Mouse (Mus musculus) heart, embryonic 12.5 days (tissue): Measurements from ENCODE around the gene Ankrd6. TPM values are rescaled to one million over a fixed set of nuclear protein-coding genes. Genes with fewer than 3 reads are reported as not detected.
"Not testable (repeated sequence)": the region's sequence is repeated elsewhere in the genome, so short reads cannot be mapped to it uniquely, and the experiment has no call there.

Source experiments
- ATAC-seq: fragments of 200-750 bp; cut with Nextera tagmentation; 2 replicates; pipeline ENCODE4 v1.8.0; 2017; ENCODE audit warnings: moderate TSS enrichment, moderate library complexity; ENCODE audit not compliant: insufficient number of reproducible peaks, low FRiP score
- H3K27ac ChIP-seq: fragments of 300-500 bp; sonication (generic); 2 replicates; pipeline ENCODE4 v1.5.1; 2016; ENCODE audit warnings: mild to moderate bottlenecking, moderate library complexity; ENCODE audit not compliant: poor library complexity, severe bottlenecking
- H3K27me3 ChIP-seq: fragments of 300-500 bp; sonication (generic); replicated peaks from 2 replicates; pipeline ENCODE4 v1.6.1; 2016; ENCODE audit warnings: mild to moderate bottlenecking, moderate library complexity
- H3K36me3 ChIP-seq: fragments of 300-500 bp; sonication (generic); 2 replicates; pipeline ENCODE4 v1.6.1; 2016; ENCODE audit warnings: mild to moderate bottlenecking, moderate library complexity
- H3K4me1 ChIP-seq: fragments of 300-500 bp; sonication (generic); replicated peaks from 2 replicates; pipeline ENCODE4 v1.6.1; 2016; ENCODE audit warnings: mild to moderate bottlenecking
- H3K4me2 ChIP-seq: fragments of 300-500 bp; sonication (generic); 2 replicates; pipeline ENCODE4 v1.6.1; 2016; ENCODE audit warnings: mild to moderate bottlenecking, moderate library complexity
- H3K4me3 ChIP-seq: fragments of 300-500 bp; sonication (generic); 2 replicates; pipeline ENCODE4 v1.5.1; 2016; ENCODE audit warnings: mild to moderate bottlenecking
- H3K9ac ChIP-seq: fragments of 300-500 bp; sonication (generic); 2 replicates; pipeline ENCODE4 v1.6.1; 2016; ENCODE audit warnings: mild to moderate bottlenecking, moderate library complexity
- H3K9me3 ChIP-seq: fragments of 300-500 bp; sonication (generic); replicated peaks from 2 replicates; pipeline ENCODE4 v1.6.1; 2016; ENCODE audit warnings: mild to moderate bottlenecking, moderate library complexity
- WGBS: fragments of 180-500 bp; shearing (Covaris S2); methylation state at CpG from one replicate; pipeline ENCODE4 v1.1.7; 2016; 5-methylcytosine and 5-hydroxymethylcytosine counted together
- polyA plus RNA-seq: library from polyadenylated mRNA; unstranded; fragments of >200 nt; fragmentation: Nextera tagmentation; extraction: Ambion mirVana; gene quantifications from 2 replicates; pipeline ENCODE4 v1.2.1, GENCODE M21; 2016

Ankrd6 gene
- polyA plus RNA-seq, 1 experiment from 2014 or later = 7.7 TPM

GRCm38 (mm10) chr4:32983176-32984155, 32.8 kb upstream of the Ankrd6 start:
- WGBS = under 1% methylated on average over 82 of the region's 94 CpGs
- Histone ChIP-seq H3K9ac (peak overlapping the region; percentile 95), H3K4me3 (peak overlapping the region; percentile 95), H3K4me2 (peak overlapping the region; percentile 93), H3K4me1 (peaks cover 41% of the 10 kb centered on the region), H3K9me3 (no peaks in the 10 kb centered on the region), H3K36me3 (no peaks in the 10 kb centered on the region), H3K27ac (peak overlapping the region; percentile 87), H3K27me3 (no peaks in the 10 kb centered on the region)
- peak; percentile 75 for ATAC-seq

GRCm38 (mm10) chr4:32982716-32983175, 32.1 kb upstream of the Ankrd6 start, which contains the start of gene Rragd:
Gene Rragd (plus strand): TSS chr4:32983037.
- H3K4me2 ChIP-seq = peak within 1 kb of the TSS; percentile 93
- H3K4me3 ChIP-seq = peak within 1 kb of the TSS; percentile 95
- H3K27me3 ChIP-seq = no peaks in the 10 kb centered on the region
- ATAC-seq = peak; percentile 76
- H3K9ac ChIP-seq = peak within 1 kb of the TSS; percentile 95
- peak within 1 kb of the TSS; percentile 87 for H3K27ac ChIP-seq
- H3K36me3 ChIP-seq = no peaks in the 10 kb centered on the region
- peaks cover 41% of the 10 kb centered on the region for H3K4me1 ChIP-seq
- no peaks in the 10 kb centered on the region for H3K9me3 ChIP-seq
- WGBS = under 1% methylated on average over 18 of the region's 18 CpGs

GRCm38 (mm10) chr4:32982041-32982715, 31.5 kb upstream of the Ankrd6 start:
- ATAC-seq = no peak
- Histone ChIP-seq H3K36me3 (no peaks in the 10 kb centered on the region), H3K9me3 (no peaks in the 10 kb centered on the region), H3K9ac (peak overlapping the region; percentile 95; the same call in 1 of the 2 replicates), H3K27me3 (no peaks in the 10 kb centered on the region), H3K4me3 (peak overlapping the region; percentile 95), H3K4me1 (peaks cover 38% of the 10 kb centered on the region), H3K27ac (peak overlapping the region; percentile 87), H3K4me2 (peak overlapping the region; percentile 93)
- WGBS = under 1% methylated on average over 15 of the region's 15 CpGs

GRCm38 (mm10) chr4:32981617-32982016, 31.0 kb upstream of the Ankrd6 start:
- 0 out of 2 replicates have a peak overlapping the region, but pooled peaks have one; percentile 4 for H3K27ac ChIP-seq
- ATAC-seq = no peak
- H3K36me3 ChIP-seq = no peaks in the 10 kb centered on the region
- H3K27me3 ChIP-seq = no peaks in the 10 kb centered on the region
- peak overlapping the region; percentile 93 for H3K4me2 ChIP-seq
- peaks cover 33% of the 10 kb centered on the region for H3K4me1 ChIP-seq
- H3K4me3 ChIP-seq = peak overlapping the region; percentile 95; the same call in 1 of the 2 replicates
- no peaks in the 10 kb centered on the region for H3K9me3 ChIP-seq
- 7% methylated on average over 5 of the region's 5 CpGs for WGBS
- H3K9ac ChIP-seq = no peak overlapping the region

- WGBS = 80% methylated on average over 3 of the region's 3 CpGs
- Histone ChIP-seq H3K4me3 (no peak overlapping the region), H3K27ac (no peak overlapping the region), H3K27me3 (no peaks in the 10 kb centered on the region), H3K9ac (no peak overlapping the region), H3K4me2 (no peak overlapping the region), H3K36me3 (no peaks in the 10 kb centered on the region), H3K4me1 (peaks cover 20% of the 10 kb centered on the region), H3K9me3 (0 out of 2 replicates have a peak, but pooled peaks cover 2% of the 10 kb centered on the region)
- no peak for ATAC-seq
Observed at GRCm38 (mm10) chr4:32980061-32980460, 29.4 kb upstream of the Ankrd6 start.

GRCm38 (mm10) chr4:32977331-32977730, 26.7 kb upstream of the Ankrd6 start:
- peaks cover 19% of the 10 kb centered on the region for H3K9me3 ChIP-seq
- no peak; the same call in 1 of the 2 replicates for ATAC-seq
- H3K4me2 ChIP-seq = no peak overlapping the region
- H3K4me1 ChIP-seq = peaks cover 12% of the 10 kb centered on the region
- H3K27me3 ChIP-seq = no peaks in the 10 kb centered on the region
- no peak overlapping the region for H3K27ac ChIP-seq
- no peak overlapping the region for H3K4me3 ChIP-seq
- no peak overlapping the region for H3K9ac ChIP-seq
- 81% methylated on average over 4 of the region's 4 CpGs for WGBS
- H3K36me3 ChIP-seq = no peaks in the 10 kb centered on the region; the same call in 1 of the 2 replicates

- not testable (repeated sequence) for H3K27ac ChIP-seq, H3K9me3 ChIP-seq, H3K4me1 ChIP-seq, H3K4me3 ChIP-seq, ATAC-seq, H3K9ac ChIP-seq, H3K36me3 ChIP-seq, H3K4me2 ChIP-seq, H3K27me3 ChIP-seq
- WGBS = 85% methylated on average over 19 of the region's 19 CpGs
Observed at GRCm38 (mm10) chr4:32964619-32965018, 14.0 kb upstream of the Ankrd6 start.

- Histone ChIP-seq H3K36me3 (no peaks in the 10 kb centered on the region), H3K9ac (no peak overlapping the region), H3K27me3 (no peaks in the 10 kb centered on the region), H3K27ac (no peak overlapping the region), H3K4me1 (no peaks in the 10 kb centered on the region), H3K4me2 (no peak overlapping the region), H3K9me3 (no peaks in the 10 kb centered on the region; the same call in 1 of the 2 replicates), H3K4me3 (no peak overlapping the region)
- ATAC-seq = no peak
- 68% methylated on average over 3 of the region's 3 CpGs for WGBS
Observed at GRCm38 (mm10) chr4:32961394-32961793, 10.8 kb upstream of the Ankrd6 start.

GRCm38 (mm10) chr4:32956423-32956822, 5.8 kb upstream of the Ankrd6 start:
- peaks cover 6% of the 10 kb centered on the region; the same call in 1 of the 2 replicates for H3K4me1 ChIP-seq
- 42% methylated on average over 2 of the region's 2 CpGs for WGBS
- no peaks in the 10 kb centered on the region for H3K36me3 ChIP-seq
- H3K9ac ChIP-seq = no peak overlapping the region
- no peak overlapping the region for H3K27ac ChIP-seq
- H3K4me3 ChIP-seq = no peak overlapping the region
- no peaks in the 10 kb centered on the region; the same call in 1 of the 2 replicates for H3K9me3 ChIP-seq
- H3K4me2 ChIP-seq = no peak overlapping the region
- peaks cover 3% of the 10 kb centered on the region; the same call in 1 of the 2 replicates for H3K27me3 ChIP-seq
- ATAC-seq = no peak

- H3K9ac ChIP-seq = no peak overlapping the region
- ATAC-seq = no peak
- H3K4me1 ChIP-seq = peaks cover 26% of the 10 kb centered on the region
- H3K36me3 ChIP-seq = no peaks in the 10 kb centered on the region
- H3K4me3 ChIP-seq = no peak overlapping the region
- WGBS = 11% methylated on average over 7 of the region's 7 CpGs
- H3K27ac ChIP-seq = no peak overlapping the region
- no peaks in the 10 kb centered on the region; the same call in 1 of the 2 replicates for H3K9me3 ChIP-seq
- H3K27me3 ChIP-seq = peaks cover 4% of the 10 kb centered on the region; the same call in 1 of the 2 replicates
- H3K4me2 ChIP-seq = peak overlapping the region; percentile 89
Observed at GRCm38 (mm10) chr4:32952681-32953080, 2.0 kb upstream of the Ankrd6 start.
